Mouse (Mus musculus) lung, adult 2 months (tissue): Measurements from ENCODE around the gene Adprm.

Experiments
- CTCF ChIP-seq: fragments of 200-500 bp; IDR thresholded peaks from 2 replicates; pipeline ENCODE4 v1.5.1; 2011; ENCODE audit warnings: mild to moderate bottlenecking, low read length, control low read depth; ENCODE audit not compliant: insufficient read depth
- POLR2A ChIP-seq: fragments of 200-500 bp; IDR thresholded peaks from 2 replicates; pipeline ENCODE4 v1.6.1; 2011; ENCODE audit warnings: low read depth, mild to moderate bottlenecking, control low read depth, low read length, borderline replicate concordance; ENCODE audit errors: extremely low read depth

DNA sequence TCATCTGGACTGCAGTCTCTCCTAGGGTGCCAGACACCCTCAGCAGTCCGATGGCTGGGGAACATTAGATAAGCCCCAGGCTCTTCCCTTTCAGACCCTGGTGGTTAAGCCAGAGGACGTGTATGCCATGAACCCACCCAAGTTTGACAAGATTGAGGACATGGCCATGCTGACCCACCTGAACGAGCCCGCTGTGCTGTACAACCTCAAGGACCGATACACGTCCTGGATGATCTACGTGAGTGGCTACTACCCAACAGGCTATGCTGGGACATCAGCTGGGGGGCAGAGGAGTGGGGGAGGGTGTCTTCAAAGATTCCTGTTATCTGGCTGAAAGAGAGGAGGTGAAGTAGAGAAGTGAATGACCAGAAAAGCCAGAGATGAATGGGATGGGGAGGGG lies 29.8 kb upstream of the Adprm start:
- TF ChIP-seq POLR2A (no peak), CTCF (no peak)
